Mouse (Mus musculus) liver, postnatal 0 days (tissue): Measurements from ENCODE around the gene Tent5b.

Experiments used
- CTCF ChIP-seq: sonication (generic); IDR thresholded peaks from 2 replicates; pipeline ENCODE4 v1.5.1; 2016; ENCODE audit warnings: antibody characterized with exemption, low read depth
- EP300 ChIP-seq: IDR thresholded peaks from 2 replicates; pipeline ENCODE4 v1.6.1; 2016; ENCODE audit warnings: antibody characterized with exemption, low read depth, mild to moderate bottlenecking

DNA sequence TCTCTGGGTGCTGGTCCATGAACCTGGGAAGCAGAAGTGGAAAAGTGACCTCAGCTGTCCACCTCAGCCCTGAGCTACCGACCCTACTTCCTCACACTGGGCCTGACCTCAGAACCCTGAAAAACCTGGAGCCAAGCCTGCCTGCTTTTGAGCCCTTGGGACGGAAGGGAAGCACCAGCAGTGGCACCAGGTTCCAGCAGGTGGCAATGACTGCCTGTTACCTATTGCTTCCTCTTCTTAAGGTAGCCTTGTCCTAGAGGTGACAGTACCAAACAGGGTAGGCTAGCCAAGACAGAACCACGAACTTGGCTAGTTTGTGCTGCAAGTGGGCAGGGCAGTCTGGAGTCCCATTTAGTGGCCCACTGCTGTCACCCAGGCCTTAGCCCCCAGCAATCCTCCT, 52.8 kb downstream of the Tent5b start:
- TF ChIP-seq CTCF (0 out of 2 replicates have a peak, but pooled peaks have one; percentile 21), EP300 (no peak)
